Mouse (Mus musculus) neural tube, embryonic 14.5 days (tissue): Measurements from ENCODE around the gene Cpsf6. TPM values are rescaled to one million over a fixed set of nuclear protein-coding genes. Genes with fewer than 3 reads are reported as not detected.

Experiments used
- ATAC-seq: fragments of 200-750 bp; cut with Nextera tagmentation; 2 replicates; pipeline ENCODE4 v1.8.0; 2017; ENCODE audit warnings: low read depth, mild to moderate bottlenecking, moderate TSS enrichment, moderate library complexity
- H3K27ac ChIP-seq: fragments of 300-500 bp; sonication (generic); 2 replicates; pipeline ENCODE4 v1.5.1; 2014; ENCODE audit warnings: low read depth, mild to moderate bottlenecking, control low read depth, low read length, moderate library complexity, mixed read lengths
- H3K27me3 ChIP-seq: fragments of 300-500 bp; sonication (generic); 2 replicates; pipeline ENCODE4 v1.6.1; 2014; ENCODE audit warnings: low read length; ENCODE audit not compliant: control insufficient read depth, insufficient read depth
- H3K36me3 ChIP-seq: fragments of 300-500 bp; sonication (generic); 2 replicates; pipeline ENCODE4 v1.6.1; 2014; ENCODE audit warnings: low read length, mixed read lengths; ENCODE audit not compliant: control insufficient read depth, insufficient read depth
- H3K4me1 ChIP-seq: fragments of 300-500 bp; sonication (generic); 2 replicates; pipeline ENCODE4 v1.6.1; 2014; ENCODE audit warnings: low read length; ENCODE audit not compliant: control insufficient read depth, insufficient read depth
- H3K4me2 ChIP-seq: fragments of 300-500 bp; sonication (generic); 2 replicates; pipeline ENCODE4 v1.6.1; 2014; ENCODE audit warnings: mild to moderate bottlenecking, low read depth, low read length, control low read depth
- H3K4me3 ChIP-seq: fragments of 300-500 bp; sonication (generic); 2 replicates; pipeline ENCODE4 v1.5.1; 2014; ENCODE audit warnings: low read depth, low read length, control low read depth, mixed read lengths
- H3K9ac ChIP-seq: fragments of 300-500 bp; sonication (generic); replicated peaks from 2 replicates; pipeline ENCODE4 v1.6.1; 2014; ENCODE audit warnings: low read depth, mild to moderate bottlenecking, control low read depth, low read length, mixed read lengths
- H3K9me3 ChIP-seq: fragments of 300-500 bp; sonication (generic); 2 replicates; pipeline ENCODE4 v1.6.1; 2016; ENCODE audit warnings: low read length; ENCODE audit not compliant: control insufficient read depth
- WGBS: fragments of 180-500 bp; shearing (Covaris S2); extraction: QIAGEN DNeasy Blood & Tissue Kit; methylation state at CpG from one replicate; pipeline ENCODE4 v1.1.7; 2014; 5-methylcytosine and 5-hydroxymethylcytosine counted together
- polyA plus RNA-seq: library from polyadenylated mRNA; unstranded; fragments of >200 nt; fragmentation: Nextera tagmentation; extraction: Ambion mirVana; gene quantifications from 2 replicates; pipeline ENCODE4 v1.2.1, GENCODE M21; 2014

The Cpsf6 gene
- polyA plus RNA-seq, 1 experiment from 2014 or later: 180 TPM

DNA sequence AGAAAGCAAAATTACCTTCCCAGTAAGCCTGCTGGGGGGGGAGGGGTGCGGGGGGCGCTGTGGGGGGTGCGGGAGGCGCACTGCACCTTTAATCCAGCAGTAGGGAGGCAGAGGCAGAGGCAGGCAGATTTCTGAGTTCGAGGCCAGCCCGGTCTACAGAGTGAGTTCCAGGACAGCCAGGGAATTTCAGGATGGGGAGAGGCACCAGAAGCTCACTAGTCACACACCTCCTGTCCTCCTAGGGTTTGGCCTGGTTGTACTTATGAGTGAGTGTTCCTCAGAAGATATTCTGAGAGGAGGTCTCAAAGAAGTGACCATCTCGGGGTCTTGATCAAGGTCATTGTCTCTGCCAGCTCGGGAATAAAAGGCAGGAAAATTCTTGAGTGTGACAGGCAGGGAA lies 67.6 kb downstream of the Cpsf6 start:
- Histone ChIP-seq H3K4me2 (no peak overlapping the region), H3K36me3 (no peaks in the 10 kb centered on the region), H3K4me1 (no peaks in the 10 kb centered on the region), H3K9ac (no peak overlapping the region), H3K27ac (no peak overlapping the region), H3K9me3 (no peaks in the 10 kb centered on the region), H3K27me3 (no peaks in the 10 kb centered on the region), H3K4me3 (no peak overlapping the region)
- 86% methylated on average over 8 of the region's 8 CpGs for WGBS
- ATAC-seq: no peak

- H3K27me3 ChIP-seq: no peaks in the 10 kb centered on the region
- H3K9ac ChIP-seq: no peak overlapping the region
- no peak overlapping the region for H3K27ac ChIP-seq
- WGBS: 90% methylated on average over 5 of the region's 5 CpGs
- ATAC-seq: no peak
- no peaks in the 10 kb centered on the region for H3K36me3 ChIP-seq
- H3K4me3 ChIP-seq: no peak overlapping the region
- H3K4me2 ChIP-seq: no peak overlapping the region
- H3K9me3 ChIP-seq: no peaks in the 10 kb centered on the region
- H3K4me1 ChIP-seq: no peaks in the 10 kb centered on the region
Measured at GRCm38 (mm10) chr10:117304371-117304770, 75.4 kb downstream of the Cpsf6 start.

DNA sequence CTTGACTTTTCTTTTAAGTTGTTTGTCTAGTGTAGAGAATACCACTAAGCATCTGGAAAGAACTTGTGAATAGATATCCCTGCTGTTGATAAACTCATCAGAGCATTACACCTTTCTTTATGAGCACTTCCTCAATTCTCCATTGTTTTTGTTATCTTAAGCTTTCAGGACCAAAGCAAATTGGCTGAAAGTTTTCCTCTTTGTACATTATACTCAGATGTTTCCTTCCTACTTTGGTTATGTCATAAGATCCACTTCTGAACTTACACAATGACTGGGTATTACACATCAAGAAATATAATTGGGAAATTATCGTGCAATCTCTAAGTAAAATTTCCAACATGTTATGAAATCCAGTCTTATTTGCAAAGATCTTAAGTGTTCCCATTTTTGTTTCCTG lies 78.1 kb downstream of the Cpsf6 start:
- ATAC-seq: no peak
- 95% methylated on average over 1 of the region's 1 CpGs for WGBS

GRCm38 (mm10) chr10:117299901-117300520 lies 79.8 kb downstream of the Cpsf6 start:
- no peak for ATAC-seq
- H3K27ac ChIP-seq: no peak overlapping the region
- WGBS: 82% methylated on average over 5 of the region's 5 CpGs

More for the DNA sequence above, 78.1 kb downstream of the Cpsf6 start:
- Histone ChIP-seq H3K27ac (no peak overlapping the region), H3K36me3 (no peaks in the 10 kb centered on the region), H3K9me3 (no peaks in the 10 kb centered on the region), H3K4me1 (no peaks in the 10 kb centered on the region), H3K27me3 (no peaks in the 10 kb centered on the region), H3K9ac (no peak overlapping the region), H3K4me2 (no peak overlapping the region), H3K4me3 (no peak overlapping the region)

GRCm38 (mm10) chr10:117299106-117299505 lies 80.7 kb downstream of the Cpsf6 start:
- no peak overlapping the region for H3K4me3 ChIP-seq
- H3K36me3 ChIP-seq: no peaks in the 10 kb centered on the region
- no peaks in the 10 kb centered on the region for H3K27me3 ChIP-seq
- no peak overlapping the region for H3K27ac ChIP-seq
- WGBS: 75% methylated on average over 4 of the region's 4 CpGs
- ATAC-seq: no peak
- no peaks in the 10 kb centered on the region for H3K9me3 ChIP-seq
- no peak overlapping the region for H3K4me2 ChIP-seq
- H3K4me1 ChIP-seq: no peaks in the 10 kb centered on the region
- no peak overlapping the region for H3K9ac ChIP-seq

More at GRCm38 (mm10) chr10:117299901-117300520, 79.8 kb downstream of the Cpsf6 start:
- Histone ChIP-seq H3K9ac (no peak overlapping the region), H3K36me3 (no peaks in the 10 kb centered on the region), H3K4me3 (no peak overlapping the region), H3K27me3 (no peaks in the 10 kb centered on the region), H3K4me2 (no peak overlapping the region), H3K4me1 (no peaks in the 10 kb centered on the region), H3K9me3 (no peaks in the 10 kb centered on the region)

DNA sequence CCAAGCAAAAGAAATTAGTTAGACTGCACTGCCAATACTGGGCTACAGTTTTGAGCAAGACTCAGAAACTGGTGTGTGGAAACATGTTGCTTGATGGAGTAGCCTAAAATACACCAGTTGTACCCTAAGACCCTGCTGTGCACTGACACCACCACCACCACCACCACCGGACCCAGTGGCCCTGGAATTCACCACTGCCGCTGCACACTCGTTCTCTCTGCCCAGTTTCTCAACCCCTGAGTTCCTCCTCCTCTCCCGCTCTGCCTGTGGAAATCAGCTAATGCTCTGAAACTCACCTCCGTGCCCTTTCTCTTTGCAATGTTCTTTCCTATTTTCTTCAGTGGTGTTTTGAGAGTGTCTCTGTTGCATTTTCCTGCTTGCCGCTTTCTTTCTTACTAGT lies 81.5 kb downstream of the Cpsf6 start:
- Histone ChIP-seq H3K9ac (no peak overlapping the region), H3K4me3 (no peak overlapping the region), H3K27me3 (no peaks in the 10 kb centered on the region), H3K4me2 (no peak overlapping the region), H3K27ac (no peak overlapping the region), H3K9me3 (no peaks in the 10 kb centered on the region), H3K4me1 (no peaks in the 10 kb centered on the region), H3K36me3 (no peaks in the 10 kb centered on the region)
- 87% methylated on average over 6 of the region's 6 CpGs for WGBS
- no peak for ATAC-seq

Other genes starting within 250 kb of the Cpsf6 start
- 34.1 and 37.7 TPM in 2 replicates for gene Frs2, start 231.5 kb downstream of the Cpsf6 start, polyA plus RNA-seq
- gene Yeats4, start 155.5 kb downstream of the Cpsf6 start, polyA plus RNA-seq: 118 and 126 TPM in 2 replicates
- not detected in 2 replicates for gene 9530003J23Rik, start 141.3 kb downstream of the Cpsf6 start, polyA plus RNA-seq
- 10.3 and 29.8 TPM in 2 replicates for gene Lyz2, start 97.7 kb downstream of the Cpsf6 start, polyA plus RNA-seq
- not detected in 2 replicates for gene Lyz1, start 87.1 kb downstream of the Cpsf6 start, polyA plus RNA-seq
- gene Cpm, start 249.5 kb upstream of the Cpsf6 start, polyA plus RNA-seq: 4.2 and 4.4 TPM in 2 replicates